Mouse (Mus musculus): ENCODE measurements around the gene Polr3a.
"Not testable (repeated sequence)": the region's sequence is repeated elsewhere in the genome, so short reads cannot be mapped to it uniquely, and the experiment has no call there.

Polr3a gene

GRCm38 (mm10) chr14:24491266-24491981 is 4.6 kb upstream of the Polr3a start:
- no peak for DNase-seq (ENCODE audit: low read depth, low spot score)

GRCm38 (mm10) chr14:24490468-24491265 is 3.8 kb upstream of the Polr3a start:
- peak; percentile 95 for DNase-seq (ENCODE audit: low read depth, low spot score)

GRCm38 (mm10) chr14:24489772-24490171 is 2.9 kb upstream of the Polr3a start:
- not testable (repeated sequence) for DNase-seq (ENCODE audit: low read depth, low spot score)

- DNase-seq (ENCODE audit: low read depth, low spot score), result no peak
Measured at GRCm38 (mm10) chr14:24486241-24486767, 554 bp downstream of the Polr3a start.

- DNase-seq (ENCODE audit: low read depth, low spot score), result no peak
Measured at GRCm38 (mm10) chr14:24468806-24469205, 18.1 kb downstream of the Polr3a start.

- no peak for DNase-seq (ENCODE audit: low read depth, low spot score)
Measured at GRCm38 (mm10) chr14:24458191-24458590, 28.7 kb downstream of the Polr3a start.

- DNase-seq (ENCODE audit: low read depth, low spot score), result not testable (repeated sequence)
Measured at GRCm38 (mm10) chr14:24443529-24443928, 43.3 kb downstream of the Polr3a start.

All from retina, adult 2 months (tissue).